Mouse (Mus musculus) forebrain, embryonic 10.5 days (tissue): Measurements from ENCODE around the gene Ubald2. TPM values are rescaled to one million over a fixed set of nuclear protein-coding genes. Genes with fewer than 3 reads are reported as not detected.

ENCODE experiments used
- DNase-seq: peaks from one replicate; pipeline ENCODE4 v3.0.0-alpha.2; 2017; ENCODE audit warnings: low spot score; ENCODE audit errors: extremely low spot score
- H3K27ac ChIP-seq: fragments of 300-500 bp; sonication (generic); 2 replicates; pipeline ENCODE4 v1.5.1; 2016; ENCODE audit warnings: mild to moderate bottlenecking
- H3K27me3 ChIP-seq: fragments of 300-500 bp; sonication (generic); 2 replicates; pipeline ENCODE4 v1.6.1; 2016; ENCODE audit warnings: mild to moderate bottlenecking; ENCODE audit not compliant: poor library complexity, severe bottlenecking
- H3K36me3 ChIP-seq: fragments of 300-500 bp; sonication (generic); replicated peaks from 2 replicates; pipeline ENCODE4 v1.6.1; 2016; ENCODE audit warnings: mild to moderate bottlenecking, moderate library complexity
- H3K4me1 ChIP-seq: fragments of 300-500 bp; sonication (generic); 2 replicates; pipeline ENCODE4 v1.6.1; 2016
- H3K4me3 ChIP-seq: fragments of 300-500 bp; sonication (generic); 2 replicates; pipeline ENCODE4 v1.5.1; 2016; ENCODE audit warnings: mild to moderate bottlenecking, moderate library complexity
- H3K9me3 ChIP-seq: fragments of 300-500 bp; sonication (generic); 2 replicates; pipeline ENCODE4 v1.6.1; 2016; ENCODE audit warnings: mild to moderate bottlenecking, moderate library complexity
- WGBS: fragments of 180-500 bp; shearing (Covaris S2); methylation state at CpG from one replicate; pipeline ENCODE4 v1.1.7; 2016; 5-methylcytosine and 5-hydroxymethylcytosine counted together
- polyA plus RNA-seq: library from polyadenylated mRNA; unstranded; fragments of >200 nt; fragmentation: Nextera tagmentation; extraction: Ambion mirVana; gene quantifications from 2 replicates; pipeline ENCODE4 v1.2.1, GENCODE M21; 2016

The Ubald2 gene
- polyA plus RNA-seq, 1 experiment from 2014 or later, result 31.6 TPM

DNA sequence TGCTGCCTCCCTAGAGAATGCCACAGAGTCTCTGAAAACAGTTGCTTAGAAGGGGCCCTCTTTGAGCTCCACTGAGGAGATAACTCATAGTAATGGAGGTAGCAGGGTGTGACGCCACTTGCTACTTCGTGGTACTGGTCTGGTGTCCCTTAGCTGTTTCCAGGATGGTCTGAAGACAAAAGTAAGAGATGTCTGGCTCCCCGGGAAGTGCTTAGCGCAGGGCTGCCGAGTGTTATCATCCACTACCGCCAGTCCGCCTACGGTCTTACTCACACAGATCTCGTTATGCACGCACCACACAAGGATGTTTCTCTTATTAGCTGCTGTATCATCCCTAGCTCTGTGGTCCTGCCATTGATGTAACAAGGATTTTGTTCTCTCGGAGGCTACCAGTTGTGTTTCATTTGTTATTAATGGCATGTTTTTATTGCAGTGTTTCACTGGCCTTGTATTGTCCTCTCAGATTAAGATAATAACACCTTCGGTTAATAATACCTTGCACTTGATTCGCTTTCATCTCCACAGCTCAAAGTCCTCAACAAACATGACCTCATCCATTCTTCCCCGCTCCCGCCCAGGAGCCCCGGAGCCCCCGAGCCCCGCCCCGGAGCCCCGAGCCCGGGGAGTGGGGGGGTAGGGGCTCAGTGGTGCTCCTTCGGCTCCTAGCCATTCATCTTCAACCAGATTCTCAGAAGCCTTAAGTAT, 3.0 kb upstream of the Ubald2 start:
- Histone ChIP-seq H3K36me3 (peaks cover 7% of the 10 kb centered on the region), H3K27ac (peak overlapping the region; percentile 51; the same call in 1 of the 2 replicates), H3K4me1 (peaks cover 52% of the 10 kb centered on the region), H3K4me3 (peak overlapping the region; percentile 24; the same call in 1 of the 2 replicates), H3K27me3 (peaks cover 22% of the 10 kb centered on the region), H3K9me3 (no peaks in the 10 kb centered on the region)
- WGBS, result 40% methylated on average over 22 of the region's 22 CpGs
- no peak for DNase-seq

DNA sequence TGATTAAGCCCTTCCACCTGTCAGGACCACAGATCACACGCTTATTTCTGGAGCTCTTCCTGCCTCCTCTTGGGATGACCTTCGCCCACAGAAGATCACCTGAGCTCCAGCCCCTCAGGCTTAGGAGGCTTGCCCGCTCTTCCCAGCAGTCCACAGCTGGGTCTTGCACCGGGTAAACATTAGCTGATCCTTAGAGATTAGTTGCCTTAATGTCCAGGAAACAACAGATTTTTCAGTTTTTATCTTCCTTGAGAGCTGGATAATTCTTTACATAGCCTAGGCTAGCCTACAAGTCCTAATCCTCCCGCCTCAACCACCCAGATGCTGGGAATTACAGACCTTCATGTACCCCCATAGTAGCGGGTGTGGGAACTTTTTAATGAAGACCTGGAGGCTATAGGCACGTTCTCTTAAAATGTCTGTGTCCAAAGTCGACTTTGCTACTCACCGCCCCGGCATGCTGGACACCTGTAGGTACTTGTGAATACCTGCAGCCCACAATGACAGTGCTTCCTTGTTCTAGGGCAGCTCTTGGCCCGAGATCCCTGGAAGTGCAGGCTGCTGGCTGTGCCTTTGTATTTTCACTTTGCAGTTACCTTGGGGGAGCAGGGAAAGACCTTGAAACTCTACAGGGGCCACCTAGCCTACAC, 2.3 kb upstream of the Ubald2 start:
- H3K4me3 ChIP-seq, result peak overlapping the region; percentile 24; the same call in 1 of the 2 replicates
- peaks cover 14% of the 10 kb centered on the region for H3K36me3 ChIP-seq
- peak overlapping the region; percentile 51; the same call in 1 of the 2 replicates for H3K27ac ChIP-seq
- peaks cover 22% of the 10 kb centered on the region for H3K27me3 ChIP-seq
- 46% methylated on average over 11 of the region's 11 CpGs for WGBS
- no peaks in the 10 kb centered on the region for H3K9me3 ChIP-seq
- H3K4me1 ChIP-seq, result peaks cover 59% of the 10 kb centered on the region
- DNase-seq, result no peak

DNA sequence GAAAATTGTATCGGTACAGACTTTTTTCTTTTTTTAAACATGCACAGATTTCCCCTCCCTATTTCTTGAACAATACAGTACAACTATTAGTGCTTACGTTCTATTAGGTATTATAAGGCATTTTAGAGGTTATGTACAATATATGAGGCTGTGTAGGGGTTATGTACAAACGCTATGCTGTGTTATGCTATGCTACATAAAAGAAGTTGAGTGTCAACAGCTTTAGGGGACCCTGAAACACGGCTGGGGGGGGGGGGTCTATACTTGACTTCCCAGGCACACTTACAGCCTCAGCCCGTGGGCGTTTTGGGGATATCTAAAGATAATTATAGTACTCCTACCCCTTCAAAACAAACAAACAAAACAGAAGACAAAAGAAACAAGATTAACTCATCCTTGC, 1.8 kb upstream of the Ubald2 start:
- Histone ChIP-seq H3K4me3 (no peak overlapping the region), H3K27me3 (peaks cover 22% of the 10 kb centered on the region), H3K9me3 (no peaks in the 10 kb centered on the region), H3K36me3 (peaks cover 19% of the 10 kb centered on the region), H3K4me1 (peaks cover 64% of the 10 kb centered on the region), H3K27ac (no peak overlapping the region)
- DNase-seq, result no peak
- 49% methylated on average over 6 of the region's 6 CpGs for WGBS

DNA sequence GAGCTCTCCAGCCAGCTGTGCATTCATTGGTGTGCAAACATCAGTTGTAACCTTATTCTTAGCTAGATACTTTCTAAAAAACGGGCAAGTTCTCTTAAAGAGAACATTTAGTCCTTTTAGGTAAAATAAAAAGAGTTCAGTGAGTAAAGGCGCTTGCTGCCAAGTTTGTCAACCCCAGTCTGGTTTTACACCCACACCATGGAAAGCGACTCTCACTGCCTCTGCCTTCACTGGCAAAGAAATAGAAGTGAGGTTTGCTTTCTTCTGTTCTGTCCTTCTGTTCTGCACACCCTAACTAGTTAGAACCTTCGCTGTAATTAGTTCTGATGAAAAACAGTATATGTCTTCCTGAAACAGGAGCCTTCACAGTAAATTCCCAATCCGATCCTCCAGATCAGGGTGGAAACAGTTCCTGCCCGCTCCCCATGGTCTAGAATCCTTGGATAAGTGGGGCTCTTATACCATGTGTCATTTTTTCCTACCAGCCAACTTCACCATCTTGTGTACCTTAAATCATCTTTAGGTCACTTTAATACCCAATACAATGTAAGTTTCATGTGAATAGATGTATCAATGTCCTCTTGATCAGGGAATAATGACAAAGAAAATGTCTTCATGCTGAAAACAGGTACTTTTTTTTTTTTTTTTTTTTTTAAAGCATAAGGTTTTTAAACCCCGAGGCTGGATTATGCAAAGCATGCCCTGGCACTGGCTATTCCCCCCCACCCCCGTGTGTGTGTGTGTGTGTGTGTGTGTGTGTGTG, 1.1 kb upstream of the Ubald2 start:
- Histone ChIP-seq H3K4me3 (peak overlapping the region; percentile 96; the same call in 1 of the 2 replicates), H3K9me3 (no peaks in the 10 kb centered on the region), H3K27ac (peak overlapping the region; percentile 97), H3K4me1 (peaks cover 71% of the 10 kb centered on the region), H3K27me3 (peaks cover 22% of the 10 kb centered on the region), H3K36me3 (peaks cover 26% of the 10 kb centered on the region)
- DNase-seq, result no peak
- 65% methylated on average over 8 of the region's 8 CpGs for WGBS

DNA sequence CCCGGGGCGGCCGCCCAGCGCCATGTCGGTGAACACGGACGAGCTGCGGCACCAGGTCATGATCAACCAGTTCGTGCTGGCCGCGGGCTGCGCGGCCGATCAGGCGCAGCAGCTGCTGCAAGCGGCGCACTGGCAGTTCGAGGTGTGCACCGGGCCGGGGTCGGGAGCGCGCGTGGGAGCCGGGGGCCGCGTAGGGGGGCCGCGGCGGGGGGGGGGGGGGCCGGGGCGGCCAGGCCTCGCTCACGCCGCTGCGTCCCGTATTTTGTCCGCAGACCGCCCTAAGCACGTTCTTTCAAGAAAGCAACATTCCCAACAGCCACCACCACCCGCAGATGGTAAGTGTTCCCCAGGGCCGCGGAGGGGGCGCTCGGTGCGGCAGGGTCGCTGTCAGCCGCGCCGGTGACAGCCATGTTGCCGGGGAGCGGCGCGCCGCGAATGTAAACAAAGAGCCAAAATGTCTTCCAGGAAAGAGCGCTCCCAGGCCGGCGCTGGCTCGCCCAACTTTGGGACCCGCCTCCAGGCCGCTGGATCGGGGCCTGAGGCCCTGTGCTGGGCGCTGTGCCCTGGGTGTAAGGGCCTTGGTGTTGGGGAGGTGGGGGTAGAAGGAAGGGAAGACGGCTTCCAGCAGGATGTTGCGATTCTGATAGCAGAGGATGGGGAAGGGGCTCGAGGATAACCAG, 533 bp downstream of the Ubald2 start:
- peaks cover 69% of the 10 kb centered on the region for H3K4me1 ChIP-seq
- peak; percentile 70 for DNase-seq
- peak overlapping the region; percentile 96 for H3K4me3 ChIP-seq
- peak overlapping the region; percentile 97 for H3K27ac ChIP-seq
- peaks cover 37% of the 10 kb centered on the region for H3K36me3 ChIP-seq
- no peaks in the 10 kb centered on the region for H3K9me3 ChIP-seq
- peaks cover 22% of the 10 kb centered on the region for H3K27me3 ChIP-seq
- under 1% methylated on average over 66 of the region's 67 CpGs for WGBS

DNA sequence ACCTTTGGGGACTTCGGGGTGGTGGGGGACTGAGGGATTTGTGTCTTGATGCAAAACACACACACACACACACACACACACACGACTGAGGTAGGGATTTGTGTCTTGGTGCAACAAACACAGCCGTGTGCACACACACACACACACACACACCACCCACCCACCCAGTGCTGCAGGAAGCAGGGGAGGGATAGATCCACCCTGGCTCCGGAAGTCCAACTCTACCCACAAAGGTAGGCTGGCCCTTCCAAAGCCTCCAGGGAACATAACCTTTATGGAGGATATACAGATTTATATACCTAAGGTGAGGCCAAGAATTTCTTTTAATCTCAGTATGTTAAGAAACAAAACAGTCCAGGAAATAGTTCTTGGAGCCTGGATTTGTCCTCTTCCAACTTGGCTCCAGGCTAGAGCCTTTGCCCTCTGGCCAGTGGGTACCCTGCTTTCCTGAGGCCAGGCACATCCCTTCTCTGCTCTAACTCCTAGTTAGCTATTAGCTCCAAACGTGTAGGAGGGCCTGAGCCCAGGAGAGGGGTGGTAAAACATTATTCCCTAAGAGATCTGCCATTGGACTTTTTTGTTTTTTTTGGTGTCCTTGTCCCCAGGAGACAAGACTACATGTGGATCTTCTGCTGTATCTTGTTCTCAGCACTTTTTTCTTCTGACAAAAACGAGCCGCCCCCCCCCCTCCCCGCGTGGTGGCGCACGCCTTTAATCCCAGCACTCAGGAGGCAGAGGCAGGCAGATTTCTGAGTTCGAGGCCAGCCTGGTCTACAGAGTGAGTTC, 1.3 kb downstream of the Ubald2 start:
- Histone ChIP-seq H3K4me3 (peak overlapping the region; percentile 96), H3K27ac (peak overlapping the region; percentile 97), H3K27me3 (peaks cover 22% of the 10 kb centered on the region), H3K4me1 (peaks cover 66% of the 10 kb centered on the region), H3K9me3 (no peaks in the 10 kb centered on the region), H3K36me3 (peaks cover 45% of the 10 kb centered on the region)
- WGBS, result 55% methylated on average over 12 of the region's 12 CpGs
- DNase-seq, result no peak

DNA sequence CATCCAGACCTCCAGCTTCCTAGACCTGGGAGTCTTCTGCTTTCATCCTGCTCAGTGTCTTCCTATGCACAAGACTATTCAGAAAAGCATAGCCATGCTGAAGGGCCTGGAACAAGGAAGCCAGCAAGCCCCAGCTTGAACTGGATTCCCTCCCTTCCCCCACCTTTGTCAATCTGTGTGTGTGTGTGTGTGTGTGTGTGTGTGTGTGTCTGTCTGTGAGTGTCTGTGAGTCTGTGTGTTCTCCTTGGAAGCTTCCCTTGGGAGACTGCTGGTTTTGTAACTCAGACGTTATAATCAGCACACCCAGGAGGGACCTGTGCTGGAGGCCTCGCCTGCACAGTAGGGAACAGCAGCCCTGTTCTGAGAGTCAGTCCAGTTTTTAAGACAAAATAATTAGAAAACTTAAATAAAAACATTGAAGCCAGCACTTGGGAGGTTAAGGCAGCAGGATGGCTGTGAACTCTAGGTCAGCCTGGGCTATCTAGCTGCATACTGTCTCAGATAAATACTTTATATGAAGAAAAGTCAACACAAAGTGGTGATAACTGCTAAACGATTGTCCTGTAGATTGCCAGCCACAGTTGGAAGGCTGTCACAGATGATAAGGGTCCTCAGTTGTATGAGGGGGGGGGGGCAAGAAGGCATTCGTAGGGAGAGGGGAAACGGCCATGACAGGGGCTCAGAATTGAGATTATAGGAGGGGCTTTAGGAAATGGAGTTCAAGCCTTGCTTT, 2.3 kb downstream of the Ubald2 start:
- Histone ChIP-seq H3K36me3 (peaks cover 48% of the 10 kb centered on the region), H3K27me3 (peaks cover 14% of the 10 kb centered on the region), H3K4me3 (peak overlapping the region; percentile 96), H3K9me3 (no peaks in the 10 kb centered on the region), H3K4me1 (peaks cover 56% of the 10 kb centered on the region), H3K27ac (peak overlapping the region; percentile 42)
- no peak for DNase-seq
- WGBS, result 74% methylated on average over 5 of the region's 5 CpGs

DNA sequence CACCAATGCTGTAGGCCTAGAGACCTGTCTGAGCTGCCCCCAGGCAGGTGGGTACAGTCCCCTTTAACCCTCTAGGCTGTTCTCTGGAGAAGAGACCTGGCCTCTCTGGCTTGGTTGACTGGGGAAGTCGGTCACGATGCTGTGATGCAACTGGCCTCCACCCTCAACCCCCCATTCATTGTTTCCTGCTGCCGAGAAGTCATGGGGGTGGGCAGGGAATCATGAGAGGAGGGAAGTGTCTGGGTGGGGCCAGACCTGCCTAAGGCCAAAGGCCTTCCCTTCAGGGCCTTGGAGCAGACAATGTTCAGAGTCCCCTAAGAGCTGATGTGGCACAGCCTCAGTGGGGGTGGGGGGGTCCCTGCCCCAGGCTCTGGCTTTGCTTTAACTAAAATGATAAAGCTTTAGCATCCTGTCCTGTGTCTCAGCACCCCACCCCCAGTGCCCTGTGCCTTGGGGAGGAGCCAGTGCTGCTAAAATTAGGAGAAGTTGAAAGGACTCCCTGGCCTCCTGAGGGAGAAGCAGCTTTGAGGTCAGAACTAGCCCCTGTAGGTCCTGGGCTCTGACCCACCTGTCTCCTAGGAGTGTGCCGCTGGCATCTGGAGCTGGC, 2.9 kb downstream of the Ubald2 start:
- H3K4me1 ChIP-seq, result peaks cover 52% of the 10 kb centered on the region
- H3K27me3 ChIP-seq, result peaks cover 7% of the 10 kb centered on the region
- H3K36me3 ChIP-seq, result peaks cover 48% of the 10 kb centered on the region
- peak overlapping the region; percentile 96; the same call in 1 of the 2 replicates for H3K4me3 ChIP-seq
- DNase-seq, result no peak
- peak overlapping the region; percentile 42 for H3K27ac ChIP-seq
- WGBS, result 73% methylated on average over 4 of the region's 4 CpGs
- H3K9me3 ChIP-seq, result no peaks in the 10 kb centered on the region

DNA sequence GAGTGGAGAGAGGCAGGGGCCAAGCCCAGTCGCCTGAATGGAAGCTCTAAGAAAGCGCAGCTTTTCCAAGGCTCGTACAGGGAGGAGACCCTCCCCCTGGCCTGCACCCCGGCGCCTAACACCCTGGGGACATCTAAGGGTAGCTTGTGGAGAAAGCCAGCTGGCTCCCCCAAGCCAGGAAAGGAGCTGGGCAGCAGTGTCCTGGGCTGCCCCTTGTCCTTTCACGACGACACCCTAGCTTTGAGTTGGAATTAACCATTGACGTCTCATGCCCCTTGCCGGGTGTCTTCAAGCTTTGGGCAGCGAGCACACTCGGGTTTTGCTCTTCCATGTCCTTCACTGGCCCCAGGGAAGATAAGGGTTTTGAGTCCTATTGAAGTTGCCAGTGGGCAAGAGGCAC, 3.6 kb downstream of the Ubald2 start:
- H3K36me3 ChIP-seq, result peaks cover 48% of the 10 kb centered on the region
- no peaks in the 10 kb centered on the region for H3K9me3 ChIP-seq
- H3K4me3 ChIP-seq, result 0 out of 2 replicates have a peak overlapping the region, but pooled peaks have one; percentile 14
- H3K27me3 ChIP-seq, result no peaks in the 10 kb centered on the region
- no peak for DNase-seq
- H3K4me1 ChIP-seq, result peaks cover 47% of the 10 kb centered on the region
- 85% methylated on average over 11 of the region's 11 CpGs for WGBS
- 0 out of 2 replicates have a peak overlapping the region, but pooled peaks have one; percentile 42 for H3K27ac ChIP-seq

DNA sequence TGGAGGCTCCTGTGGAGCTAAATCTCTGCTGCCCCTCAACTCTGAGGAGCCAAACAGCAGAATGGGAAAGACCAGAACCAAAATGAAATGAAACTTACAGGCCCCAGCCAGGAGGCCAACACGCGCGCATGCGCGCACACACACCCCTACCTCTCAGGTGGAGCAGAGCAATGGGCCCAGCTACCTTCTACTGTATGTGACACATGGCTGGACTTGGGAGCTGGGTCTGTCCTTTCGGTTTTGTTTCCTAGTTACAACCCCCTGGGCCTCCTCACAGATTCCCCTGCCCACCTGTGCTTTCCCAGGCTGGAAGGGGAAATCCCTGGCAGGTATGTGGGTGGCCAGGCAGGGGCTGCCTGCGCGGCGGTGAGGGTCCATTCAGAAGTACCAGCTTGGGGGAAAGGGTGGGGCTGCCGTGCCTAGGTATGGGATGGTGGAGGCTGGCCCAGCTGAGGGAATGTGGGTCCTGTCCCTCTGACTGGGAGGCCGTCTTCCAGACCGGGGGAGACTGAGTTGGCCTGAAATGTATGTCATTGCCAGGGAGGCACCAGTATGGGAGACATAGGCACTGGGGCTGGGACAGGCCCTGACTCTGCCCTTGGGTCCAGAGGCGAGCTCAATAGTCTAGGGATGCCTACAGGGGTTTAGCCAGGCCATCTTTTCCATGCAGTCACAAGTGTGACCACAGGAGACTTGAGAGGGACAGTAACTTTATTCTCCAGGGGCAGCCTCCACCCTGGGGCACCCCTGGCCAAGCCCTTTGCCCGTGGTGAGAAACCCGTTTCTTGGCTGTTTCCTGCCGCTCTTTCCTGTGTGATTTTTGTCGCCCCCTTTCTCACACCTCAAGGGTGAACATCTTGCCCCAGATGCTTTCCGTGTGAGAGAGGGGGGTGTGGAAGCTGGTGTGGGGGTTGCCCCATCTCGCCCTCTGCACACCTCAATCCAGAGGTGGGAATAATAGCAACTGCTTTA, 5.7 kb downstream of the Ubald2 start:
- Histone ChIP-seq H3K4me1 (peaks cover 43% of the 10 kb centered on the region), H3K27me3 (no peaks in the 10 kb centered on the region), H3K4me3 (no peak overlapping the region), H3K36me3 (peaks cover 48% of the 10 kb centered on the region), H3K27ac (no peak overlapping the region), H3K9me3 (no peaks in the 10 kb centered on the region)
- no peak for DNase-seq
- WGBS, result 88% methylated on average over 19 of the region's 19 CpGs
